Mouse (Mus musculus): Measurements from ENCODE around the gene Wrap53.

GRCm38 (mm10) chr11:69560896-69561854 is 18.9 kb downstream of the Wrap53 start:
- TF ChIP-seq CTCF (IDR thresholded peaks at IDR 0.05; ENCODE audit: borderline replicate concordance, insufficient read depth, low read length) = no peak
- TF ChIP-seq POLR2A (IDR thresholded peaks at IDR 0.05; ENCODE audit: low read depth, low read length) = no peak
